Mouse (Mus musculus): ENCODE data around the gene Slc8b1. TPM values are rescaled to one million over a fixed set of nuclear protein-coding genes. Genes with fewer than 3 reads are reported as not detected.

The Slc8b1 gene
- total RNA-seq, 1 experiment = 20.5 TPM

GRCm38 (mm10) chr5:120516221-120516984 lies 5.4 kb downstream of the Slc8b1 start:
- Histone ChIP-seq H3K4me1 (ENCODE audit: control insufficient read depth in 2 of 2, insufficient read depth in 2 of 2, low read length in 2 of 2, poor library complexity in 1 of 2) (peaks cover 17 to 34% of the 10 kb centered on the region in 2 experiments), H3K9me3 (ENCODE audit: control insufficient read depth, insufficient read depth, low read depth, low read length) (no peaks in the 10 kb centered on the region), H3K4me3 (ENCODE audit: insufficient read depth in 1 of 2, low read depth in 1 of 2, low read length in 2 of 2, poor library complexity in 1 of 2, severe bottlenecking in 1 of 2) (no peak overlapping the region), H3K9ac (ENCODE audit: insufficient read depth, low read depth, low read length, poor library complexity, severe bottlenecking) (no peak overlapping the region), H3K27ac (ENCODE audit: insufficient read depth, low read depth, low read length, poor library complexity, severe bottlenecking) (no peak overlapping the region), H3K36me3 (ENCODE audit: control insufficient read depth, insufficient read depth, low read length, poor library complexity, severe bottlenecking) (peaks cover 2% of the 10 kb centered on the region; the same call in 1 of the 2 replicates)
- DNase-seq (ENCODE audit: low read depth, low spot score) = no peak
- in situ Hi-C loops (cut with MboI; ENCODE audit: low sequenced_read_pairs in 2 of 2, unreplicated experiment in 2 of 2) = no loop called here
- TF ChIP-seq MAFK (IDR thresholded peaks at IDR 0.05; ENCODE audit: insufficient read depth, low read depth, low read length) (no peak), ZC3H11A (IDR thresholded peaks at IDR 0.05; ENCODE audit: borderline replicate concordance, low read depth, low read length) (no peak), CHD2 (IDR thresholded peaks at IDR 0.05; ENCODE audit: low read depth, low read length) (no peak), HCFC1 (IDR thresholded peaks at IDR 0.05; ENCODE audit: borderline replicate concordance, insufficient read depth, low read length) (no peak), ZNF384 (IDR thresholded peaks at IDR 0.05; ENCODE audit: low read depth, low read length) (no peak)

DNA sequence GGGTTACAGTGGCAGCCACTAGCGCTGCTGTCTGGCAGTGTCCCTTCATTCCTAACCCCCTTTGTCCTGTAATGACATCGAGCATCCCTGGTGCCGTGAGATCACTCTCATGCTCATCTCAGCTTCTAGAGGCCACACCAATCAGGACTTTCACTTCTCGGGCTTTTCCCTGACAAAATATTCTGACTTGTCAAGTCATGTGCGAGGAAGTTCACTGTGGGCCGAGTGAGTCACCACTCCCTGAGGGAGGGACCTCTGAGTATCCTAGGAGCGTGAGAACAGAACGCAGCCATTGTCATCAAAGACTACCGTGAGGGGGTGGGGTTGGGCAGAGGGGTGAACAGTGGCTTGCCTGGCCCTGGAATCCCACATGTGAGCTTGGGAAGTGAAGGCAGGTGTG lies 6.6 kb downstream of the Slc8b1 start:
- Histone ChIP-seq H3K27ac (ENCODE audit: insufficient read depth, low read depth, low read length, poor library complexity, severe bottlenecking) (no peak overlapping the region), H3K4me3 (ENCODE audit: insufficient read depth in 1 of 2, low read depth in 1 of 2, low read length in 2 of 2, poor library complexity in 1 of 2, severe bottlenecking in 1 of 2) (no peak overlapping the region), H3K4me1 (ENCODE audit: control insufficient read depth in 2 of 2, insufficient read depth in 2 of 2, low read length in 2 of 2, poor library complexity in 1 of 2) (peaks cover 12 to 29% of the 10 kb centered on the region in 2 experiments), H3K9me3 (ENCODE audit: control insufficient read depth, insufficient read depth, low read depth, low read length) (no peaks in the 10 kb centered on the region), H3K36me3 (ENCODE audit: control insufficient read depth, insufficient read depth, low read length, poor library complexity, severe bottlenecking) (peaks cover 8% of the 10 kb centered on the region; the same call in 1 of the 2 replicates), H3K9ac (ENCODE audit: insufficient read depth, low read depth, low read length, poor library complexity, severe bottlenecking) (no peak overlapping the region)
- in situ Hi-C loops (cut with MboI; ENCODE audit: low sequenced_read_pairs in 2 of 2, unreplicated experiment in 2 of 2) = no loop called here
- TF ChIP-seq MAFK (IDR thresholded peaks at IDR 0.05; ENCODE audit: insufficient read depth, low read depth, low read length) (no peak), ZNF384 (IDR thresholded peaks at IDR 0.05; ENCODE audit: low read depth, low read length) (no peak), HCFC1 (IDR thresholded peaks at IDR 0.05; ENCODE audit: borderline replicate concordance, insufficient read depth, low read length) (no peak), ZC3H11A (IDR thresholded peaks at IDR 0.05; ENCODE audit: borderline replicate concordance, low read depth, low read length) (no peak), CHD2 (IDR thresholded peaks at IDR 0.05; ENCODE audit: low read depth, low read length) (no peak)
- no peak for DNase-seq (ENCODE audit: low read depth, low spot score)

- TF ChIP-seq MAFK (IDR thresholded peaks at IDR 0.05; ENCODE audit: insufficient read depth, low read depth, low read length) (no peak), ZNF384 (IDR thresholded peaks at IDR 0.05; ENCODE audit: low read depth, low read length) (no peak), ZC3H11A (IDR thresholded peaks at IDR 0.05; ENCODE audit: borderline replicate concordance, low read depth, low read length) (no peak), HCFC1 (IDR thresholded peaks at IDR 0.05; ENCODE audit: borderline replicate concordance, insufficient read depth, low read length) (no peak), CHD2 (IDR thresholded peaks at IDR 0.05; ENCODE audit: low read depth, low read length) (no peak)
- H3K27ac ChIP-seq (ENCODE audit: insufficient read depth, low read depth, low read length, poor library complexity, severe bottlenecking) = no peak overlapping the region
- no peak overlapping the region for H3K9ac ChIP-seq (ENCODE audit: insufficient read depth, low read depth, low read length, poor library complexity, severe bottlenecking)
- DNase-seq (ENCODE audit: low read depth, low spot score) = peak; percentile 75
- H3K4me1 ChIP-seq (ENCODE audit: control insufficient read depth in 2 of 2, insufficient read depth in 2 of 2, low read length in 2 of 2, poor library complexity in 1 of 2) = peaks cover 5 to 18% of the 10 kb centered on the region in 2 experiments; a peak in 2 of 4 replicates
- no peak overlapping the region for H3K4me3 ChIP-seq (ENCODE audit: insufficient read depth in 1 of 2, low read depth in 1 of 2, low read length in 2 of 2, poor library complexity in 1 of 2, severe bottlenecking in 1 of 2)
- H3K36me3 ChIP-seq (ENCODE audit: control insufficient read depth, insufficient read depth, low read length, poor library complexity, severe bottlenecking) = peaks cover 15% of the 10 kb centered on the region; the same call in 1 of the 2 replicates
- in situ Hi-C loops (cut with MboI; ENCODE audit: low sequenced_read_pairs in 2 of 2, unreplicated experiment in 2 of 2) = no loop called here
- no peaks in the 10 kb centered on the region for H3K9me3 ChIP-seq (ENCODE audit: control insufficient read depth, insufficient read depth, low read depth, low read length)
Measured at GRCm38 (mm10) chr5:120522649-120523048, 11.7 kb downstream of the Slc8b1 start.

GRCm38 (mm10) chr5:120524736-120525135 lies 13.8 kb downstream of the Slc8b1 start:
- Histone ChIP-seq H3K4me3 (ENCODE audit: insufficient read depth in 1 of 2, low read depth in 1 of 2, low read length in 2 of 2, poor library complexity in 1 of 2, severe bottlenecking in 1 of 2) (no peak overlapping the region), H3K4me1 (ENCODE audit: control insufficient read depth in 2 of 2, insufficient read depth in 2 of 2, low read length in 2 of 2, poor library complexity in 1 of 2) (peaks cover 5 to 15% of the 10 kb centered on the region in 2 experiments; a peak in 2 of 4 replicates), H3K9ac (ENCODE audit: insufficient read depth, low read depth, low read length, poor library complexity, severe bottlenecking) (no peak overlapping the region), H3K36me3 (ENCODE audit: control insufficient read depth, insufficient read depth, low read length, poor library complexity, severe bottlenecking) (peaks cover 19% of the 10 kb centered on the region; the same call in 1 of the 2 replicates), H3K27ac (ENCODE audit: insufficient read depth, low read depth, low read length, poor library complexity, severe bottlenecking) (no peak overlapping the region), H3K9me3 (ENCODE audit: control insufficient read depth, insufficient read depth, low read depth, low read length) (no peaks in the 10 kb centered on the region)
- TF ChIP-seq HCFC1 (IDR thresholded peaks at IDR 0.05; ENCODE audit: borderline replicate concordance, insufficient read depth, low read length) = no peak
- TF ChIP-seq CHD2 (IDR thresholded peaks at IDR 0.05; ENCODE audit: low read depth, low read length) = no peak
- no peak for TF ChIP-seq ZC3H11A (IDR thresholded peaks at IDR 0.05; ENCODE audit: borderline replicate concordance, low read depth, low read length)
- TF ChIP-seq MAFK (IDR thresholded peaks at IDR 0.05; ENCODE audit: insufficient read depth, low read depth, low read length) = no peak
- no peak for TF ChIP-seq ZNF384 (IDR thresholded peaks at IDR 0.05; ENCODE audit: low read depth, low read length)
- in situ Hi-C loops (cut with MboI; ENCODE audit: low sequenced_read_pairs in 2 of 2, unreplicated experiment in 2 of 2) = no loop called here
- DNase-seq (ENCODE audit: low read depth, low spot score) = no peak
